Mouse (Mus musculus) c-Kit-positive CD71-negative TER-119-negative erythroid progenitor cells, embryonic 14.5 days (primary cell): ENCODE results near the gene Med12.
"Not testable (repeated sequence)": the region's sequence is repeated elsewhere in the genome, so short reads cannot be mapped to it uniquely, and the experiment has no call there.

Experiments
- DNase-seq: peaks from one replicate; pipeline ENCODE4 v3.0.0-alpha.2; 2013; ENCODE audit warnings: low read depth

Gene Med12

DNA sequence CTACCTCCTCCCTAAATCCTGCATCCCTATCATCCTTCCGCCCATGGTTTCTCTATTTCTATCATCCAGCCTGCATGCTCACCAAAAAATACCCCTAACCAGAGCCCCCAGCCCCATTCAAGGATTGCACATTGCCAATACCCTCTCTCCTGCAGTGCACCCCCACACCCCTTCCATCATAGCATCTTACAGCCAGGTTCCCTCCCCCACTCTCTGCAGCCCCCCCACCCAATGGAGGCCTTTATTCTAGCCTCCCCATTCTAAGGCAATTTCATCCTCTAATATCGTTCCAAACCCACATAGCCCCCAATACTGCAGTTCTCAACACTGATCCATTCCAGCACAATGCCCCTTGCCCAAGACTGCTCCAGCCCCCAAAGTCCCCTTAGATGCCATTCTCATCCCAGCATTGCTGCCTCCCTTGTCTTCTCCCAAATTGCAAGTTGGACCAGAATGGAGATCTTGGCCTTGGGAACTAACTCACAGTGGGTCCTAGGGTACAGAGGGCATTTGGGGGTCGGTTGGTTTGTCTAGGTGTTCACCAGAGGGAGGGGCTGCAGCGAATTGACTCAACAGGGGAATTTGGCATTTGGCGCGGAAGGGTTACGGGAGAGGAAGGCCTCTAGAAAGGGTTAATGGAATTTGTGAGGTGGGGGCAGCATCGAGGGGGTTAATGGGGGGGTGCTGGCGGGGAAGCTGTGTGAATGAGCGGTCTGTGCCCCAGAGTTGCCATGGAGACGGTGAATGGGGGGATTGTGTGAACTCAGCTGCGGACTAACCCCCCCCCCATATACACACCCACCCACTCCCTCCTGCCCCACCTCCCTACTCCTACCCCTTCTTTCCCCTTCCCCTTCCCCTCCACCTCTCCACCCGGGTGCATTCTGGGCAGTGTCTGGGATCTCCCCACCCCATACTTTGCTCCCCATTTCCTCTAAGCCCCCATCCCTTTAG lies 25.9 kb downstream of the Med12 start:
- no peak for DNase-seq

- DNase-seq, result no peak
These were observed 26.7 kb downstream of the Med12 start for GRCm38 (mm10) chrX:101300427-101301030.

- DNase-seq, result no peak
These were observed 27.8 kb downstream of the Med12 start for GRCm38 (mm10) chrX:101301654-101302053.

DNA sequence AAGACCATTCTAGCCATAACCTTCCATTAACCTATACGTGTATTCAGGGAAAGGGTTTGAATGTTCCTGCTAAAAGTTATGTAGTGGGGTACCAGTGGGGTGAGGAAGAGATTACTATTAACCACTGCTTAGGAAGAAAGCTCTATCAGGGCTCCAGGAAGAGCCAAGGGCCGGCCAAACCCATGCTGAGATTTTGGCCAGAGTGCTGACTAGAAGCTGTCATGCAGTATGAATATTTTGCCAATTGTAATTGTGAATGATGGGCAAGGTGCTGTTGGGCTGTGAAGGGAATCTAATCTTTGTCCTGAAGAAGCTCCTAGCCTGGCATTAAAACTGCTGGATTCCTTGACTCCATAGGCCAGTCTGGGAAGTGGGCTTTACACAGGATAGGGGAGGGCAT lies 30.8 kb downstream of the Med12 start:
- DNase-seq, result no peak

- no peak for DNase-seq
These were observed 35.5 kb downstream of the Med12 start for GRCm38 (mm10) chrX:101309299-101309698.

GRCm38 (mm10) chrX:101313625-101314359 lies 40.0 kb downstream of the Med12 start:
- no peak for DNase-seq

GRCm38 (mm10) chrX:101319775-101320174 lies 45.9 kb downstream of the Med12 start:
- DNase-seq, result no peak

GRCm38 (mm10) chrX:101325989-101326899 lies 52.4 kb downstream of the Med12 start:
- DNase-seq, result no peak

DNA sequence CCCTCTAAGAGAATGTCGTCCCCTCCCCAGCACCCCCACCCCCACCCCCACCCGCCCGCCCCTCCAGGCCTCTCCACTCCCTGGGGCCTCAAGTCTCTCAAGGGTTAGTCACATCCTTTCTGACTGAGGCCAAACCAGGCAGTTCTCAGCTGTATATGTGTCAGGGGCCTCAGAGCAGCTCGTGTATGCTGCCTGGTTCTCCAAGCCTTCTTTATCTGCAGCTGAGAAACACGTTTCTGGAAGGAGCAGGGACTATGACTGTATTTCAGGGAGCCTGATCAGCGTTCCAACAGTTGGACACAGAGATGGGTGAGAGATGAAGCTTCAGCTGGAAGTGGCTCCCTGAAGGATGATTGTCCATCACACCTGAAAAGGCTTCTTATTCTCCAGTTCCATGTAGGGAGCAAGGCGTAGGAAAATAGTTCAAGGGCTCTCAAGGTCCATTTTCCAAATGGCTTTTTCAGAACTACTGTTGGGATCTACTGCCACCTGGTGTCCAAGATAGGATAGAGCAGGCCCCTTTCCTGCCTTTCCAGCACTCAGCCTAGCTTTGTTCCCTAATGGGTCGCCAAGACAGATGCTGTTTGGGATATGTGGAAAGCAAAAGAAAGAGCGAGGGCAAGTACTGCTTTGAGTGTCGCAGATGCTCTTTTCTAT lies 55.7 kb downstream of the Med12 start:
- DNase-seq, result no peak

- DNase-seq, result no peak
These were observed 58.2 kb downstream of the Med12 start for GRCm38 (mm10) chrX:101332031-101332374.

DNA sequence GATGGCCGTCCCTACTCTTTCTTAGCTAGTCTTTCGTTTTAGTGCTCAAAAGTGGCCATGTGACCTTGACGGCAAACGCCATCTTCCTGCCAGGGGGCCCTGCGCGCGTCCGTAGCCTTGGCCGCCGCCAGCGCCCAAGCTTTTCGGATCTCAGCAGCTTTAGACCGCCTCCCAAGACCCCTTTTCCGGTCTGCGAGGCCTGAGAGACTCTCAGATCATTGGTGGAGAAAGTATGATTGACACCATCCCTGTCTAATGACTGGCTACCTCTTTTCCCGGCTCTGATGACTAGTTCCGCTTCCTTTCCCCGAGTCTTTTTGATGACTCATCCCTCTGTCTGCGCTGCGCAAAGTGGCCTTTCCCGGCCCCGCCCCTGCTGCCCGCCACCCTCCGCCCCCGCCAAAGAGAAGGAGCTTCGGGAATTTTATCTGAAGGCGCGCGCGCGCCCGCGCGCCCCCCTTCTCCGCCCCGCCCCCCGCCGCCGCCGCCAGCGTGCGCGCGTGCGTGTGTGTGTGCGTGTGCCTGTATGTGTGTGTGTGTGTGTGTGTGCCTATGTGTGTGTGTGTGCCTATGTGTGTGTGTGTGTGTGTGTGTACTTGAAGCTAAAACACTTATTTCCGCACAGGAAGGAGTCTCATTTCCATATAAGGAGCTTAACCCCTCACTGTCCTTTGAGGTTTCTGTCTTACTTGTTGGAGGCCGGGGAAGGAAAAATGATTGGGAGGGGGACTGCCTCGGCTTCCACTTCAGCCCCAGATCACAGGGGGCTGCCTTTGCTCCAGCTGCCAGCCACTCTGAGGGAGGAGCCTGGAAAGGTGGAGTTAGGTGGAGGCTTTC lies 58.8 kb downstream of the Med12 start:
- peak; percentile 78 for DNase-seq

- DNase-seq, result no peak
These were observed 60.8 kb downstream of the Med12 start for GRCm38 (mm10) chrX:101334606-101335005.

- no peak for DNase-seq
These were observed 64.8 kb downstream of the Med12 start for GRCm38 (mm10) chrX:101338666-101339065.

GRCm38 (mm10) chrX:101342837-101343236 lies 69.0 kb downstream of the Med12 start:
- not testable (repeated sequence) for DNase-seq

GRCm38 (mm10) chrX:101345456-101345855 lies 71.6 kb downstream of the Med12 start:
- no peak for DNase-seq

DNA sequence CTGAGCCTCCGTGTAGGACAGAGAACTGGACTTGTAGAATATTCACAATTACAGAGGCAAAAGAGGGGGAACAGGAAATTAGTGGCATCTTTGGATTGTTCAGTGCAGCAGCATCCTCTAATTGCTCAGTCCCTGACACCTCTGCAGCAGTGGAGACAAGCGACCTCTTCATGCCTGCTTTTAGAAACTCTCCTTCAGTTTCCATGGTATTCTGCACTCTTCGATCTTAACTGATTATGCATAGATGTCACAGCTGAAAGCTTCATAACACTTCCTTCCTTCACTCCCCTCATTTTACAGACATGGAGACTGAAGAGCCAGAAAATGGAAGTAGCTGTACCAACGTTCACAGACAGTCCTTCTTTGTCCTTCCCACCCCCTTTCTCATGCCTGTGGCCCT lies 72.6 kb downstream of the Med12 start:
- DNase-seq, result no peak
